ENCODE assay signal across 17 mouse cellular contexts in genomic region chr1:180148563-180148962, GRCm38 (mm10). TPM values are rescaled to one million over a fixed set of nuclear protein-coding genes. Genes with fewer than 3 reads are reported as not detected.
DNase-seq lines count a peak whose midpoint lies in the region; ATAC-seq and TF ChIP-seq lines count a peak whose summit lies in the region.
"Had no signal": no experiment of that assay in that cellular context is flagged by ENCODE, and none has a peak within 500 bp of the region (broad histone marks: within the 10 kb centered on the region; RNA-seq: fewer than 3 reads in every experiment).

No protein-coding gene starts in this region.

- 84% methylated on average over 4 of the region's 4 CpGs for WGBS in heart, embryonic 13.5 days
- 61% methylated on average over 4 of the region's 4 CpGs for WGBS in liver, postnatal 0 days (ENCODE audit: insufficient replicate concordance)

- TF ChIP-seq POLR2A in MEL (IDR thresholded peaks at IDR 0.05; ENCODE audit: control insufficient read depth in 1 of 2, insufficient read depth in 1 of 2, low read depth in 1 of 2, low read length in 2 of 2, poor library complexity in 1 of 2) = no peak

- 0 out of 2 replicates have a peak overlapping the region, but pooled peaks have one; percentile 25 for H3K27ac ChIP-seq in heart, embryonic 13.5 days (replicated peaks)
- H3K27ac ChIP-seq in MEL (ENCODE audit: control insufficient read depth, low read depth, low read length) = peak overlapping the region; percentile 81
- H3K27ac ChIP-seq in liver, postnatal 0 days (ENCODE audit: low read depth) = peak overlapping the region; percentile 92
- H3K27ac ChIP-seq: hindbrain, embryonic 10.5 days; limb, embryonic 12.5 days; neural tube, embryonic 12.5 days had no signal

- H3K9me3 ChIP-seq in heart, embryonic 13.5 days = no peaks in the 10 kb centered on the region
- no peaks in the 10 kb centered on the region for H3K9me3 ChIP-seq in MEL (replicated peaks; ENCODE audit: insufficient read depth, low read length)
- H3K9me3 ChIP-seq in erythroblast, embryonic 14.5 days (ENCODE audit: control insufficient read depth, low read length) = no peaks in the 10 kb centered on the region
- H3K9me3 ChIP-seq in liver, postnatal 0 days (ENCODE audit: low read length) = no peaks in the 10 kb centered on the region
- H3K9me3 ChIP-seq: embryonic facial prominence, embryonic 10.5 days; hindbrain, embryonic 10.5 days; limb, embryonic 12.5 days; megakaryocyte, embryonic 14.5 days; neural tube, embryonic 12.5 days had no signal

- no peak overlapping the region for H3K4me3 ChIP-seq in heart, embryonic 13.5 days
- peak overlapping the region; percentile 23 to 24 for H3K4me3 ChIP-seq in MEL (ENCODE audit: control insufficient read depth in 1 of 2, insufficient read depth in 1 of 2, low read depth in 2 of 2, low read length in 2 of 2)
- peak overlapping the region; percentile 44 for H3K4me3 ChIP-seq in erythroblast, embryonic 14.5 days (replicated peaks)
- peak overlapping the region; percentile 9; the same call in 1 of the 2 replicates for H3K4me3 ChIP-seq in liver, postnatal 0 days (ENCODE audit: low read depth, low read length)
- H3K4me3 ChIP-seq: embryonic facial prominence, embryonic 10.5 days; hindbrain, embryonic 10.5 days; limb, embryonic 12.5 days; neural tube, embryonic 12.5 days had no signal

- H3K9ac ChIP-seq in heart, embryonic 13.5 days = no peak overlapping the region
- H3K9ac ChIP-seq in MEL (ENCODE audit: control insufficient read depth, low read depth, low read length, poor library complexity, severe bottlenecking) = peak overlapping the region; percentile 41
- peak overlapping the region; percentile 44; the same call in 1 of the 2 replicates for H3K9ac ChIP-seq in liver, postnatal 0 days (replicated peaks)
- H3K9ac ChIP-seq: limb, embryonic 12.5 days; neural tube, embryonic 12.5 days had no signal

- peak overlapping the region; percentile 34; the same call in 1 of the 2 replicates for H3K4me2 ChIP-seq in heart, embryonic 13.5 days
- H3K4me2 ChIP-seq in liver, postnatal 0 days (ENCODE audit: low read depth, low read length) = peak overlapping the region; percentile 52
- H3K4me2 ChIP-seq: limb, embryonic 12.5 days; neural tube, embryonic 12.5 days had no signal

- ATAC-seq in heart, embryonic 13.5 days (ENCODE audit: extremely low read depth, insufficient number of reproducible peaks, low FRiP score, low TSS enrichment) = no peak
- ATAC-seq in liver, postnatal 0 days = peak; percentile 97

- TF ChIP-seq CTCF in MEL (IDR thresholded peaks at IDR 0.05 in 2 of 3, conservative IDR thresholded peaks at IDR 0.05 in 1 of 3; ENCODE audit: control insufficient read depth in 1 of 3, insufficient read depth in 1 of 3, low read depth in 2 of 3, low read length in 3 of 3, poor library complexity in 1 of 3, severe bottlenecking in 1 of 3) = no peak
- TF ChIP-seq CTCF in liver, postnatal 0 days (IDR thresholded peaks at IDR 0.05; ENCODE audit: low read depth) = no peak

- no peak for DNase-seq in heart, postnatal 4 days
- DNase-seq in MEL (ENCODE audit: low read depth, low spot score) = peak; percentile 73
- DNase-seq in liver, postnatal 0 days = no peak
- no peak for DNase-seq in layer of hippocampus, adult 18-20 months (ENCODE audit: low spot score in 2 of 2)
- DNase-seq in spleen, postnatal 14 days (ENCODE audit: low spot score in 2 of 2) = no peak
- DNase-seq: adrenal gland, adult 8-10 months; cerebellum, postnatal 25 days; gastrocnemius, postnatal 10 days; kidney, adult 8-10 months; right cerebral cortex, postnatal 4 days had no signal

- H3K4me1 ChIP-seq in heart, embryonic 13.5 days = 0 out of 2 replicates have a peak, but pooled peaks cover 5% of the 10 kb centered on the region
- peaks cover 4 to 10% of the 10 kb centered on the region in 2 experiments for H3K4me1 ChIP-seq in MEL (ENCODE audit: control insufficient read depth in 1 of 2, insufficient read depth in 2 of 2, low read length in 2 of 2)
- peaks cover 32% of the 10 kb centered on the region for H3K4me1 ChIP-seq in erythroblast, embryonic 14.5 days (ENCODE audit: control insufficient read depth)
- peaks cover 11% of the 10 kb centered on the region; the same call in 1 of the 2 replicates for H3K4me1 ChIP-seq in liver, postnatal 0 days (ENCODE audit: insufficient read depth)
- H3K4me1 ChIP-seq: hindbrain, embryonic 10.5 days; neural tube, embryonic 12.5 days had no signal

- TF ChIP-seq EP300 in MEL (IDR thresholded peaks at IDR 0.05; ENCODE audit: low read depth in 1 of 2, low read length in 2 of 2) = peak; percentile 88 to 89
- peak; percentile 91 for TF ChIP-seq EP300 in liver, postnatal 0 days (IDR thresholded peaks at IDR 0.05; ENCODE audit: low read depth)

- no peaks in the 10 kb centered on the region for H3K79me2 ChIP-seq in MEL (ENCODE audit: control insufficient read depth, insufficient read depth, low read length, poor library complexity)

- TF ChIP-seq RAD21 in MEL (IDR thresholded peaks at IDR 0.05; ENCODE audit: low read depth, low read length) = no peak

- no peaks in the 10 kb centered on the region for H3K27me3 ChIP-seq in heart, embryonic 13.5 days (replicated peaks)
- no peaks in the 10 kb centered on the region for H3K27me3 ChIP-seq in MEL (ENCODE audit: control insufficient read depth in 1 of 2, insufficient read depth in 2 of 2, low read length in 2 of 2)
- H3K27me3 ChIP-seq in erythroblast, embryonic 14.5 days (ENCODE audit: control insufficient read depth) = no peaks in the 10 kb centered on the region
- H3K27me3 ChIP-seq in liver, postnatal 0 days (ENCODE audit: insufficient read depth, low read length) = no peaks in the 10 kb centered on the region
- H3K27me3 ChIP-seq: limb, embryonic 12.5 days; megakaryocyte, embryonic 14.5 days; neural tube, embryonic 12.5 days had no signal

- H3K36me3 ChIP-seq in heart, embryonic 13.5 days = peaks cover 60% of the 10 kb centered on the region
- H3K36me3 ChIP-seq in MEL (ENCODE audit: control insufficient read depth in 1 of 2, insufficient read depth in 2 of 2, low read length in 2 of 2) = peaks cover 4 to 9% of the 10 kb centered on the region in 2 experiments
- peaks cover 90% of the 10 kb centered on the region for H3K36me3 ChIP-seq in erythroblast, embryonic 14.5 days (ENCODE audit: control insufficient read depth)
- peaks cover 14% of the 10 kb centered on the region for H3K36me3 ChIP-seq in liver, postnatal 0 days (replicated peaks; ENCODE audit: insufficient read depth, low read length)

TF ChIP-seq in MEL, 35 proteins besides CTCF, POLR2A, EP300 and RAD21:
- TF ChIP-seq TCF12 (IDR thresholded peaks at IDR 0.05; ENCODE audit: low read depth, low read length) (peak; percentile 93), UBTF (IDR thresholded peaks at IDR 0.05; ENCODE audit: borderline replicate concordance, insufficient read depth, low read depth, low read length) (no peak), NELFE (IDR thresholded peaks at IDR 0.05; ENCODE audit: low read depth, low read length) (no peak), RCOR1 (IDR thresholded peaks at IDR 0.05; ENCODE audit: low read depth, low read length) (peak; percentile 86), JUND (IDR thresholded peaks at IDR 0.05; ENCODE audit: low read depth, low read length) (no peak), ETS1 (IDR thresholded peaks at IDR 0.05; ENCODE audit: low read depth, low read length) (peak; percentile 82), MAZ (IDR thresholded peaks at IDR 0.05; ENCODE audit: low read depth, low read length) (no peak), SIN3A (IDR thresholded peaks at IDR 0.05; ENCODE audit: low read length) (peak; percentile 86), MYC (IDR thresholded peaks at IDR 0.05; ENCODE audit: low read depth, low read length) (peak; percentile 84), GATA1 (IDR thresholded peaks at IDR 0.05; ENCODE audit: low read depth, low read length) (peak; percentile 91), BHLHE40 (IDR thresholded peaks at IDR 0.05; ENCODE audit: borderline replicate concordance, low read depth, low read length) (peak; percentile 49; the same call in 1 of the 2 replicates), HCFC1 (IDR thresholded peaks at IDR 0.05; ENCODE audit: low read depth, low read length) (0 out of 2 replicates have a peak, but pooled peaks have one; percentile 12), MXI1 (IDR thresholded peaks at IDR 0.05; ENCODE audit: low read depth, low read length) (peak; percentile 81), TAL1 (IDR thresholded peaks at IDR 0.05; ENCODE audit: low read length) (peak; percentile 88), TBP (IDR thresholded peaks at IDR 0.05; ENCODE audit: low read depth, low read length) (no peak), ZKSCAN1 (IDR thresholded peaks at IDR 0.05; ENCODE audit: low read depth, low read length) (no peak), ZMIZ1 (IDR thresholded peaks at IDR 0.05; ENCODE audit: low read depth, low read length) (no peak), USF2 (IDR thresholded peaks at IDR 0.05; ENCODE audit: borderline replicate concordance in 1 of 2, insufficient read depth in 1 of 2, low read depth in 1 of 2, low read length in 2 of 2) (no peak)

RNA-seq across cellular contexts. Expression of gene Coq8a, which starts 50.8 kb away (rescaled TPM):
- polyA plus RNA-seq in heart, embryonic 13.5 days (2015; fragmentation: Nextera tagmentation; extraction: Ambion mirVana) = 26.3 and 28.3 TPM in 2 replicates
- total RNA-seq in heart, postnatal 4 days (2021) = 100 to 1,000 TPM; 232 to 252 TPM
- total RNA-seq in MEL (2012; rRNA removed) = 0.95 and 1.5 TPM in 2 replicates
- 1 to 10 TPM in 1 of 2 experiments, not detected in 1; 2.1 TPM for polyA plus RNA-seq in MEL (2012; ENCODE audit: insufficient read depth in 1 of 2, insufficient read length in 2 of 2, low read depth in 1 of 2, low replicate concordance in 2 of 2, missing spikeins in 1 of 2)
- 0.41 TPM in 2 replicates for polyA plus RNA-seq in erythroblast, embryonic 14.5 days (2012)
- polyA plus RNA-seq in liver, postnatal 0 days (2015; fragmentation: Nextera tagmentation; extraction: Ambion mirVana) = 36.6 and 49.7 TPM in 2 replicates
- total RNA-seq in layer of hippocampus, adult 18-20 months (2021) = 10 to 100 TPM; 65.6 to 74.2 TPM

Comparison
In these comparisons a context has a peak if more than half of its experiments do, and no peak if none do; other contexts are left out.
1. H3K27ac ChIP-seq: peak in every context shown above with its lines; median percentile 92 in liver, postnatal 0 days; 81 in MEL; 25 in heart, embryonic 13.5 days.